Mouse (Mus musculus) limb, embryonic 10.5 days (tissue): ENCODE measurements around the gene Kif1a. TPM values are rescaled to one million over a fixed set of nuclear protein-coding genes. Genes with fewer than 3 reads are reported as not detected.

Source experiments
- DNase-seq: peaks from one replicate; pipeline ENCODE4 v3.0.0-alpha.2; 2017; ENCODE audit warnings: low spot score
- H3K27ac ChIP-seq: fragments of 300-500 bp; sonication (generic); 2 replicates; pipeline ENCODE4 v1.5.1; 2016; ENCODE audit warnings: mild to moderate bottlenecking
- H3K27me3 ChIP-seq: fragments of 300-500 bp; sonication (generic); 2 replicates; pipeline ENCODE4 v1.6.1; 2016; ENCODE audit warnings: low read depth, mild to moderate bottlenecking; ENCODE audit not compliant: poor library complexity, severe bottlenecking
- H3K36me3 ChIP-seq: fragments of 300-500 bp; sonication (generic); 2 replicates; pipeline ENCODE4 v1.6.1; 2016; ENCODE audit warnings: mild to moderate bottlenecking, moderate library complexity
- H3K4me1 ChIP-seq: fragments of 300-500 bp; sonication (generic); 2 replicates; pipeline ENCODE4 v1.6.1; 2016
- H3K4me3 ChIP-seq: fragments of 300-500 bp; sonication (generic); 2 replicates; pipeline ENCODE4 v1.5.1; 2016; ENCODE audit warnings: mild to moderate bottlenecking, moderate library complexity
- H3K9me3 ChIP-seq: fragments of 300-500 bp; sonication (generic); replicated peaks from 2 replicates; pipeline ENCODE4 v1.6.1; 2016; ENCODE audit warnings: mild to moderate bottlenecking
- WGBS: fragments of 180-500 bp; shearing (Covaris S2); methylation state at CpG from one replicate; pipeline ENCODE4 v1.1.7; 2016; 5-methylcytosine and 5-hydroxymethylcytosine counted together
- polyA plus RNA-seq: library from polyadenylated mRNA; unstranded; fragments of >200 nt; fragmentation: Nextera tagmentation; extraction: Ambion mirVana; gene quantifications from 2 replicates; pipeline ENCODE4 v1.2.1, GENCODE M21; 2016

Gene Kif1a
- polyA plus RNA-seq, 1 experiment from 2014 or later = 4.9 TPM

DNA sequence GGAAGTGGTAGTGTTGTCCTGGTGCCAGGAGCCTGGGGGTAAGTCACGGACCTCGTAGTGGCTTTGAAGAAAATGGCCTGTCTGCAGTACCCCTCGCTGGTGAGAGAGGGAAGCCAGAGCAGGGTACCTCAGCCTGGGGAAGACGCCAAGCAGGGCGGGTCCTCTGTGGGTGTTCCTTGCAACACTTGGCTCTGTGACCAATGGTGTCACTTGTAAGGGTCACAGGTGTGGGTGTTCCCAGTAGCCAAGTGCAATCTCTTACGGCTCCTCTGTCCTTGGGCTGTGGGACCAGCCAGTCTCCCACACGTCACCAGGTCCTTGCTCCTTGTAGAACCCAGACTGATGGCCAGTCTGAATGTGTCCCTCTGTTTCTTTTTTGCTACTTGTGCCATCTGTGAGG, 95.7 kb downstream of the Kif1a start, which contains the start of gene Aqp12:
TSS of gene Aqp12 (plus strand) at position 274 of the 400 bp plus-strand sequence.
- no peak for DNase-seq
- no peaks in the 10 kb centered on the region for H3K9me3 ChIP-seq
- H3K36me3 ChIP-seq = no peaks in the 10 kb centered on the region
- H3K4me1 ChIP-seq = no peaks in the 10 kb centered on the region
- no peaks in the 10 kb centered on the region for H3K27me3 ChIP-seq
- H3K4me3 ChIP-seq = no peak within 1 kb of the TSS
- no peak within 1 kb of the TSS for H3K27ac ChIP-seq
- 76% methylated on average over 7 of the region's 7 CpGs for WGBS

DNA sequence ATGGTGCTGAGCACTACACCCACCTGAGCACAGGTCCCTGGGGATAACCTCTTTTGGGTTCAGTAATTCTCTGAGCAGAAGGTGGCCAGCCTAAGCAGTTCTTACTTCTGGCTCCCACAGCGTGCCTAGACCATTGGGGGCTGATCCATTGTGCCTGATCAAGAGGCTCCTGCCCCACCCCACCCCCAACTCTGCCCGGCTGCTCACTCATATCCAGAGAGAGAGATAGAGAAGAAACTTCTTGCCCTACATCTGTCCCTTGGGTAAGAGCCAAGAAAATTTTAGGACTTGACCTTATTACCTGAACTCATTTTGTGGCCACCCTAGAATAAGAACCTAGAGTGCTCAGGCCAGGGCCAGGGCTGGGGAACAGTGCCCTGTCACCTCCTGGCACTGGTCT, 108.9 kb downstream of the Kif1a start:
- H3K27me3 ChIP-seq = no peaks in the 10 kb centered on the region
- H3K9me3 ChIP-seq = no peaks in the 10 kb centered on the region
- H3K4me1 ChIP-seq = no peaks in the 10 kb centered on the region
- no peaks in the 10 kb centered on the region for H3K36me3 ChIP-seq
- DNase-seq = no peak
- no peak overlapping the region for H3K27ac ChIP-seq
- 83% methylated on average over 2 of the region's 2 CpGs for WGBS
- H3K4me3 ChIP-seq = no peak overlapping the region

DNA sequence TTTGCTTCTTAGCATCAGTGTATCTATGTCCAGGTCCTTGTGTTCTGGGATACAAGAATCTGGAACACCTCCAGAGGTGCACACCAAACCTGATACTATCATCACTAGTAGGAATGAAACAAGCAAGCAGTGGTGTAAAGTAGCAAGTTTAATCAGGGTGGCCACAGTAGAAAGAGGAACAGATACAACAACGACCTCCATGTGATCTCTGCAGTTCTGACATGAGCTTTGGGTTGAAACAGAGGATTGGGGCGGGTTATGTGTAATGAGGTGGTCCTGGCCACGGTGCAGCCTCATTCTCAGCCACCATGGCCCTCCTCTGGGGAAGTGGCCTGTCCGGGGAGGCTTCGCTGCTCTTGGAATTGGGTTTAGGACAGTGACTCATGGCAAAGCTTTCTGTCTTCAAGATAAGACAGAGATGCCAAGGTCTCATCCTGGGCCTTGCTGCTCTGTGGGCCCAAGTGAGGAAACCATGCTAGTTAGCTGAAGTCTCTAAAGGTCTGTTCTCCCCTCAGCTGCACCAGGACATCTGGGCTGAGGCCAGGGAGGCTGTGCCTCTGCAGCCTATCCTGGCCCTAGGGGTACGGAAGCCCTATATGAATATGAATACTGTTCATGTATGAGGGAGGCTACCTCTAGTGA, 109.4 kb downstream of the Kif1a start:
- no peaks in the 10 kb centered on the region for H3K36me3 ChIP-seq
- no peak overlapping the region for H3K4me3 ChIP-seq
- no peaks in the 10 kb centered on the region for H3K9me3 ChIP-seq
- H3K4me1 ChIP-seq = no peaks in the 10 kb centered on the region
- WGBS = 89% methylated on average over 6 of the region's 6 CpGs
- H3K27me3 ChIP-seq = no peaks in the 10 kb centered on the region
- DNase-seq = no peak
- no peak overlapping the region for H3K27ac ChIP-seq

- no peak for DNase-seq
- H3K27me3 ChIP-seq = no peaks in the 10 kb centered on the region
- no peaks in the 10 kb centered on the region for H3K4me1 ChIP-seq
- H3K9me3 ChIP-seq = no peaks in the 10 kb centered on the region
- H3K27ac ChIP-seq = no peak overlapping the region
- 60% methylated on average over 4 of the region's 4 CpGs for WGBS
- no peaks in the 10 kb centered on the region for H3K36me3 ChIP-seq
- H3K4me3 ChIP-seq = no peak overlapping the region
Measured at GRCm38 (mm10) chr1:92989891-92990290, 111.9 kb downstream of the Kif1a start.

- no peaks in the 10 kb centered on the region for H3K4me1 ChIP-seq
- no peaks in the 10 kb centered on the region for H3K36me3 ChIP-seq
- no peaks in the 10 kb centered on the region for H3K27me3 ChIP-seq
- H3K27ac ChIP-seq = no peak overlapping the region
- H3K9me3 ChIP-seq = no peaks in the 10 kb centered on the region
- H3K4me3 ChIP-seq = no peak overlapping the region
- WGBS = 79% methylated on average over 4 of the region's 4 CpGs
- DNase-seq = no peak
Measured at GRCm38 (mm10) chr1:92988894-92989293, 112.9 kb downstream of the Kif1a start.

DNA sequence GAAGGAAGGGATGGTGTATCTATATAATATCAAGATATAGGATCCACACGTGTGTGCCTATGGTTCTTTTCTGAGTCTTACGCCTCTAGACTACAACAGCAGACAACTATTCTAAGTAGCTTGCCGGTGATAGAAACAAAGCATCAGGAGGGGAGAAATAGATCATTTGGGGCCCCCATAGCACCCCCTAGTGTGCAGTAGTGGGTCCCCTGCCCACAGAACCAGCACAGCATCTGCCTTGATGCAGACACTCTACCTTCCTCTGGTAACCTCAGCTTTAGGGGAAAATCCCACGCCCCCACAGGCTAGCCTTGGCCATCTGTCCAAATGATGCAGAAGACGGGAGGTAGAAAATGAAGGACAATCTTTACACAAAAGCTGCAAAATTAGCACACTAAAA, 116.8 kb downstream of the Kif1a start:
- 85% methylated on average over 5 of the region's 5 CpGs for WGBS
- Histone ChIP-seq H3K9me3 (no peaks in the 10 kb centered on the region), H3K27me3 (no peaks in the 10 kb centered on the region), H3K27ac (no peak overlapping the region), H3K4me1 (peaks cover 4% of the 10 kb centered on the region), H3K36me3 (no peaks in the 10 kb centered on the region), H3K4me3 (no peak overlapping the region)
- DNase-seq = no peak

- Histone ChIP-seq H3K4me3 (no peak overlapping the region), H3K9me3 (no peaks in the 10 kb centered on the region), H3K27ac (no peak overlapping the region), H3K4me1 (peaks cover 18% of the 10 kb centered on the region), H3K27me3 (peaks cover 11% of the 10 kb centered on the region), H3K36me3 (no peaks in the 10 kb centered on the region)
- 93% methylated on average over 17 of the region's 17 CpGs for WGBS
- DNase-seq = no peak
Measured at GRCm38 (mm10) chr1:92982931-92983605, 118.7 kb downstream of the Kif1a start.

DNA sequence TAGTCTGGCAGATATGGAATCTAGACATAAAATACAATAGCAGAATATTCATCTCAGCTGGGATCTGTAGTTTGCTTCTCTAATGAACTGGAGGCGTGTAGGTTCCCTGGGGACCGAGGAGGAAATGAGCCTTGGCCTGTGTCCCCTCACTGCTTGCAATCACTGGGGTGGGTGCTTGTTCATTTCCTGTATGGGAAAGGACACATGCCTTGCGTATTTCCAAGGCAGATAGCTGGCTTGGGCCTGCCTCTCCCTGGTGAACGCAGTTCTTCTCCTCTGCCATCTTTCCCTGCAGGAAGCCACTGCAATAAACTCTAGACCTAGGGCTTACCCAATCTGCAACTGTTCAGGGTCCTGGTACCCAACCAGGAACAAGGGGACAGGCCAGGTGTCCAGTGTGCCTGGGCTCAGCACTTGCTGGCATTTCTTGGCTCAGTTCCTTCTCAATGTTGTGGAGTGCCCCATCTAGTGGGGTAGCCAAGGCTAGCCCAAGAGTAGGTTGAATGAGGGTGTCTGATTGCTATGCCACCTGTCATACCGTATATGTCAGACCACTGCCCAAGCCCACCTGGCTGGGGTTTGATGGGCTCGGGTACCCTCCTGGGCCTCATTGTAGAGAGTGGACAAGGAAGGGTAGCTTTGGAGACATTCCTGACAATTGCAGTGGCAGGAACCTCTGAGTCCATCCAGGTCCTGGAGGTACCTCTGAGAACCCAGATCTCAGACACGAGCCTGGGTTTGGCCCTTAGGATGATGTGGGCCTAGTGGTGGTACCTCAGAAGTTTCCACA, 120.5 kb downstream of the Kif1a start:
- H3K4me3 ChIP-seq = no peak overlapping the region
- peaks cover 25% of the 10 kb centered on the region for H3K27me3 ChIP-seq
- H3K27ac ChIP-seq = no peak overlapping the region
- DNase-seq = no peak
- peaks cover 26% of the 10 kb centered on the region for H3K4me1 ChIP-seq
- no peaks in the 10 kb centered on the region for H3K9me3 ChIP-seq
- no peaks in the 10 kb centered on the region for H3K36me3 ChIP-seq
- 82% methylated on average over 7 of the region's 7 CpGs for WGBS

DNA sequence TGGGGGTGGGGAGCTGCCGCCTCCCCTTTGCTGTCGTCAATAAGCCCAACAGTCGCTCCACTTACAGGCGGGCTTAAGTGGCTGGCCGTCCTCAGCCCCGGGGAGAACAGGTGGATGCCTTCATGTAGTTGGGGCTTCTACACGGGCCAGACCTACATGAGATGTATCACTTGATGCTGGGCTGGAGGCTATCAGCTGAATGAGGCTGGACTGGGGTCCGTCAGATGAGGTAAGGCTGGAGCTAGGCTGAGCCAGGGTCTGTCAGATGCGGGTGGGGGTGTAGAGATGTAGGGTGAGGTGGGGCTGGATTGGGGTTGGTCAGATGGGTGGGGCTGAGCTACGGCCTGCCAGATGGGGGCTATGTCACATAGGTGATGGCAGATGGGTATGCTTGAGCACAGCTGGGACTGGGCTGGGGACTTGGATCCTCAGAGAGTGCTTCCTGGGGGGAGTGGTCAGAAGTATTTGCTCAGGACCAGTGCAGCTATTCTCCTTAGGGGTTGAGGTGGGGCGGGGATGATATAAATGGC, 122.6 kb downstream of the Kif1a start:
- peaks cover 31% of the 10 kb centered on the region for H3K4me1 ChIP-seq
- H3K27me3 ChIP-seq = peaks cover 25% of the 10 kb centered on the region
- no peaks in the 10 kb centered on the region for H3K36me3 ChIP-seq
- no peak overlapping the region for H3K27ac ChIP-seq
- no peaks in the 10 kb centered on the region for H3K9me3 ChIP-seq
- H3K4me3 ChIP-seq = no peak overlapping the region
- 21% methylated on average over 11 of the region's 11 CpGs for WGBS
- DNase-seq = peak; percentile 34

GRCm38 (mm10) chr1:92978645-92979044, 123.1 kb downstream of the Kif1a start:
- no peak overlapping the region for H3K27ac ChIP-seq
- no peak overlapping the region for H3K4me3 ChIP-seq
- peaks cover 31% of the 10 kb centered on the region for H3K4me1 ChIP-seq

DNA sequence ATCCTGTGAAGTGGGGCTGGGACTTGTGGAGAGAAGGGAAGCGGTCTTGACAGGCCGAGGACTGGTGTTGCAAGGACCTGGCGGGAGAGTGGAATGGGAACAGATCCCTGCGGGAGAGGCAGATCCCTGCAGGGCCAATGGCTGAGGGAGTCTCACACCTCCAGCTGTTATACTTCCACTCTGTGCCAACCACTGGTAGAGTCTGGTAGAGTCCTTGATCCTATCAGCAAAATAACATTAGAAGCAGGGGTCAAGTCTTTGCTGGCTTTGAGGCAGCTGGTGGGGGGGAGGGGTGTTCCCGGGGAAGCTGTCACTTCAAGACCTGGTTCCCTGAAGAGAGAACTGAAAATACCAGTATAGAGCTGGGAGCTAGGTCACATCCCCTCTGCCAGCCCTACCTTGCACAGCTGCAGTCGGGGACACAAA, 125.6 kb downstream of the Kif1a start:
- DNase-seq = no peak
- Histone ChIP-seq H3K4me1 (peaks cover 29% of the 10 kb centered on the region), H3K36me3 (no peaks in the 10 kb centered on the region), H3K9me3 (no peaks in the 10 kb centered on the region), H3K4me3 (no peak overlapping the region), H3K27me3 (peaks cover 25% of the 10 kb centered on the region), H3K27ac (no peak overlapping the region)
- WGBS = 27% methylated on average over 6 of the region's 6 CpGs

More at GRCm38 (mm10) chr1:92978645-92979044, 123.1 kb downstream of the Kif1a start:
- Histone ChIP-seq H3K9me3 (no peaks in the 10 kb centered on the region), H3K36me3 (no peaks in the 10 kb centered on the region), H3K27me3 (peaks cover 25% of the 10 kb centered on the region)
- DNase-seq = no peak
- 47% methylated on average over 7 of the region's 7 CpGs for WGBS

DNA sequence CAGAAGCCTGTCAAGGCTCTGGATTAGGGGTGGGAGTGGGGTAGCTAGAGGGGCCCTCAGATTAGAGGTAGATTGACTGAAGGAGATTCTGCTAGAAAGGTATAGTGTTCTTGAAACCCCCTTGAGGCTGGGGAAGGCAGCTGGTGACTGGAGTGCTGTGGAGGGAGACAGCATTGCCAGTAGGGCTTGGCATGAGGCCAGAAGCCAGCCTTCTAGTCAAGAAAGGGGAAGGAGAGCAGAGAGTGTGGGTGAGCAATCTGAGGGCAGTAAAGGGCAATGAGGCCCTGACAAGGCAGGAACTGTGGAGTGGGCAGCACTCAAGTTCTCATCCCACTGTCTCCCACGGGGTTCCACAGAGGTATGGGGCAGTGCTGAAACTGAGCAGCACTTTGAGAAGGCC, 128.9 kb downstream of the Kif1a start:
- peaks cover 12% of the 10 kb centered on the region for H3K27me3 ChIP-seq
- H3K9me3 ChIP-seq = no peaks in the 10 kb centered on the region
- H3K36me3 ChIP-seq = no peaks in the 10 kb centered on the region
- DNase-seq = no peak
- no peak overlapping the region for H3K4me3 ChIP-seq
- peaks cover 13% of the 10 kb centered on the region for H3K4me1 ChIP-seq
- WGBS = 60% methylated on average over 1 of the region's 1 CpGs
- no peak overlapping the region for H3K27ac ChIP-seq
